Mouse (Mus musculus) adrenal gland, postnatal 25 days (tissue): Measurements from ENCODE around the gene Rflnb. TPM values are rescaled to one million over a fixed set of nuclear protein-coding genes. Genes with fewer than 3 reads are reported as not detected.

Experiments
- DNase-seq: peaks from one replicate; pipeline ENCODE4 v3.0.0; 2021; ENCODE audit warnings: mixed read lengths
- total RNA-seq: library from RNA; stranded (reverse); gene quantifications from 2 replicates; pipeline ENCODE4 v1.2.3, GENCODE M21; 2021

Gene Rflnb
- total RNA-seq, 1 experiment from 2014 or later, result 20.2 TPM

DNA sequence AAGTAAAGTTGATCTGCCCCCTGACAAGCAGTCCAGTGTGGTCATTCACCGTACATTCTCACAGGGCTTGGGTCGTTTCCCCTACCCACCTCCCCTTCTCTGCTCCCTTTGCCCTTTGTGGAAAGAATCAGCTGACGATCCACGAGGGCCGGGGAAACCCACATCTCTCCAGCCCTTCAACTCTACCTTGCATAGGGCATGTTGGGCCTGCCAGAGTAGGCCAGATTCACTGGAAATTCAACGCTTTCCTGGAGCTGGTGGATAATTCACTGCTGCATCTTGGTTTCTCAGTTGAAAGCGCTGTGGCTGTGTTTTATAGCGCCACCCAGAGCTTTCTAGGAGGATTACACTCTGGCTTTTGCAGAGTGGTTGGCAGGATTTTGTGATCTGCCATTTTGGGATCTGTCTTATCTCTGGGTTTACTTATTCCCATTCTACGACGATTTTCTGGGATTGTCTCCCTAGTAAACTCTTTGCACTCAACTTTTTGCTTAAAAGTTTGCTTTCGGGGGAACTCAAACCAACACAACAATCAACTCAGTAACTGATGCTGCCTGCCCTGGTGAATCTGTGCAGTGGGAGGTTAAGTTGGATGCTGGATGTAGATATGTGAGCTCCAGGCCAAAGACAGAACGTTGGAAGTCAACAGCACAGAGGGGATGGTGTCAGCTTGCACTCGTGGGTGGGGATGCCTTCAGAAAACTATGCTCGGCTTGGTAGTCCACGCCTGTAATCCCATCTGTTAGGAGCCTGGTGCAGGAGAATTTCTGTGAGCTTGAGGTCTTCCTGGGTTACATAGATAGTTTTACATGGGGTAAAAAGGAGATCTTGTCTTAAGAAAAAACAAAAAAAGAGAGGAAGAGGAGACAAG is 36.4 kb downstream of the Rflnb start:
- DNase-seq, result no peak

DNA sequence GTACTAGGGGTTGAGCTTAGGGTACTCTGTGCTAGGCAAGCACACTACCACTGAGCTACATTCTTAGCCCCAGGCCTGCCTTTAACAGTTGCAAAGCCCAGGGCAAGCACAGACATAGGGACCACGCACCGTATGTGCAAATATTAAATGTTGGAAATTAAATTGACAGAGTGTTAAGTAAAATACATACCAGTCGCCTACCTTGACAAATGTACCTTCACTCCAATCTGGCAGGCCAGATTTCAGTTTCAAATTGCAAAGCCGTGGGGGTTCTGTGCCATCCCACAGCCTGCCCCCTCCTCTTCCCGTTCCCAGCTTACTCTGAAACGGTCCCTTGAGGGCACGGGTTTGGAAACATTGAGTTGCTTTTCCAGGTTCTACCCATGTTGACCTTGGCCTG is 41.6 kb downstream of the Rflnb start:
- no peak for DNase-seq

GRCm38 (mm10) chr11:75984581-75984980 is 43.0 kb downstream of the Rflnb start:
- DNase-seq, result no peak

DNA sequence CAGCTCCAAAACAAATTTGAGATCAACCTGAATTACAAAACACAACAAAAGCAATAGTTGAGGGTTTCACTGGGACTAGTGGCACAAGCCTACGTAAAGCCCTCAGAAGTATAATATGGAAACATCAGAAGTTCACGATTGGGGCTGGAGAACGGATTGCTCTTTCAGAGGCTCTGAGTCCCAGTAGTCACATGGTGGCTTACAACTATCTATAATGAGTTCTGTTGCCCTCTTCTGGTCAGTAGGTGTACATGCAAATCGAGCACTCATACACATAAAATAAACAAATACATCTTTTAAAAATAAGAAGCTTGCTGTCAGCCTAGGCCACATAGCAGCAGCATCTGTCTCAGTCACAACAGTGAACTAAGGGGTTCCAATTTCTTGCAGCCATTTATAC is 44.4 kb downstream of the Rflnb start:
- DNase-seq, result no peak

GRCm38 (mm10) chr11:75980413-75980812 is 47.2 kb downstream of the Rflnb start:
- DNase-seq, result no peak

DNA sequence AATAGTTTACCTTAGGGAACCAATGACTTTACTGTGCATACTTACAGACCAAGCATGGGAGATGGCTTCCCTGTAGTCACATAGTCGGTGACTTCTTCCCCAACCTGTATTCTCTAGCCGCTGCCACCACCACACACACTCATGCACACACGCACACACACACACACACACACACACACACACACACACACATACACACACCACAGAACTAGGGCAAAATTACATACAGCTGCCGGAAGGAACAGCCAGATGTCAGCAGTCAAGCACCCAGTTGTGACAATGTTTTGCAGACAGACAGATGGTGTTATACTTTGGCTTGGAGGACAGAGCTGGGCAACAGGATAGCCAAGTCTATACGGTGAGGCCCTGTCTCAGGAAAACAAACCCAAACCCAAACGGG is 49.5 kb downstream of the Rflnb start:
- no peak for DNase-seq

DNA sequence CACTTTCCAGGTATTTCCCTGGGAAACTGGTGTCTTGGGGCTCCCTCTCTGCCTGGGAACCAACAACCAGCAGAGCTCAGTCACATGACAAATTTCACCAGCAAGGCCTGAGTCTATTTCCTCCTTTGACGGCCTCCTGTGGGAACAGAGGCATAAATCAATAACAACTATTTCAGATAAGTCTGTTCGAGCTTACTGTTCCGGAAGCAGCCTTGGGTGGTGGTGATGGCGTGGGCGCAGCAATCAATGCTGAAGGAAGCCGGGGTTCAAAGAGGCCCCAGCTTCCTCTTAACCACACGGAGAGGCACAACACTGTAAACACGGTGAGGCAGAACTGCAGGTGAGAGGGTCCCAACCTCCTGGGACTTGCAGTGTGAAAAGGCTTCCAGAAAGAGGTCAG is 50.8 kb downstream of the Rflnb start:
- DNase-seq, result no peak

DNA sequence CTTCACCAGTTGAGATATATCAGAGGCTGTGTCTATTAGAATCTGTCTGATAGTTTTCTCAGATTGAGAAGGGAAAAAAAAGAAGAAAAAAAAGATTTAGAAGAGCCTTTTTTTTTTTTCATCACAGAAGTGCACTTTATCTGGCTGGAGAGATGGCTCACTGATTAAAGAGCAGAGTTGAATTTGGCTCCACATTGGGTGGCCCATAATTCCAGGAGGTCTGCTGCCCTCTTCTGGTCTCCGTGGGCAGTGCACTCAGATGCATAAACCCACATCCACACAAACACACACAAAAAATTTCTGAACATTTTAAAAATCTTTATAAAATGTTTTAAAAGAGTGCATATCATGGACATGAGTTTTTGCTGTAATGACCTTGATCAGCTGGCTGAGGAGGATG is 53.6 kb downstream of the Rflnb start:
- DNase-seq, result no peak

GRCm38 (mm10) chr11:75972916-75973567 is 54.5 kb downstream of the Rflnb start:
- no peak for DNase-seq

GRCm38 (mm10) chr11:75972188-75972587 is 55.4 kb downstream of the Rflnb start:
- DNase-seq, result no peak

GRCm38 (mm10) chr11:75970629-75971028 is 57.0 kb downstream of the Rflnb start:
- no peak for DNase-seq

Other genes with a start within 250 kb of the Rflnb start
- gene Doc2b, start 231.7 kb downstream of the Rflnb start, total RNA-seq, result 16.0 and 23.3 TPM in 2 replicates
- 17.2 and 19.4 TPM in 2 replicates for gene Rph3al, start 89.4 kb downstream of the Rflnb start, total RNA-seq
- not detected in 2 replicates for gene 1700016K19Rik, start 27.9 kb downstream of the Rflnb start, total RNA-seq
- 43.1 and 55.1 TPM in 2 replicates for gene Vps53, start 151.9 kb upstream of the Rflnb start, total RNA-seq
- gene Fam57a, start 151.9 kb upstream of the Rflnb start, total RNA-seq, result 6.8 and 9.2 TPM in 2 replicates
- gene Dbil5, start 189.8 kb upstream of the Rflnb start, total RNA-seq, result 1.2 TPM in 1 of 2 replicates, not detected in the other
- gene Gemin4, start 189.9 kb upstream of the Rflnb start, total RNA-seq, result 6.9 and 9.8 TPM in 2 replicates
- 17.8 and 18.6 TPM in 2 replicates for gene Mrm3, start 215.9 kb upstream of the Rflnb start, total RNA-seq
- 94.1 and 99.7 TPM in 2 replicates for gene Glod4, start 215.9 kb upstream of the Rflnb start, total RNA-seq